Mouse (Mus musculus) stomach, postnatal 0 days (tissue): ENCODE measurements around the gene Klhl40.

ENCODE experiments used
- CTCF ChIP-seq: IDR thresholded peaks from 2 replicates; pipeline ENCODE4 v1.5.1; 2016; ENCODE audit warnings: antibody characterized with exemption, low read depth, mild to moderate bottlenecking, moderate library complexity
- EP300 ChIP-seq: optimal IDR thresholded peaks from 2 replicates; pipeline ENCODE3; 2016; ENCODE audit warnings: antibody characterized with exemption

GRCm38 (mm10) chr9:121807947-121808346 lies 30.5 kb downstream of the Klhl40 start:
- no peak for TF ChIP-seq CTCF
- TF ChIP-seq EP300, result no peak
